Mouse (Mus musculus) CD8-positive naive resting alpha-beta T cell, adult 2 months (primary cell): ENCODE measurements around the gene Pim2.

Source experiments
- DNase-seq, 2 experiments: peaks; one replicate each; pipeline ENCODE4 v3.0.0; 2022; ENCODE audit warnings: low read depth in 2 of 2, low spot score in 2 of 2

Gene Pim2

DNA sequence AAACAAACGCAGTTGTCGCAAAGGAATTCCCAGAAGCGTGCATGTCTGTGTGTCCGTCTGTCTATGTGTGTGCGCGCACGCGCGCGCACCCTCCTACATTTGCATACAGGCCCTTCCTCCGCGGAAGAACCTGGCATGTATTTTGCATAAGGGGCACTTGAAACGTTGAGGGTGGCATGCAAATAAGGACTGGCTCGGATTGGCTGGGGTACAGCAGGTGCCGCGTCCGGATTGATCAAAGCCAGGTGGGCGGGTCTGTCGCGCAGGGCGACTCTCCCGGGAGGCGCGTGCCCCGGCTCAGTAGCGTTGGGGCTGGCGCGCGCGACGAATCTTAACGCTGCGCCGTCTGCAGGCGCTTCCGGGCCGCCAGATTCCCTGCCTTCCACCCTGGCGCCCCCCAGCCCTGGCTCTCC lies at the start of gene Pim2:
Gene Pim2, plus strand, starts transcription at position 256 of the 413 bp plus-strand sequence.
- DNase-seq: peak; percentile 81 to 82

GRCm38 (mm10) chrX:7837146-7837545 lies 40.9 kb upstream of the Pim2 start:
- DNase-seq: no peak

- DNase-seq: no peak
Observed at GRCm38 (mm10) chrX:7840842-7841162, 37.3 kb upstream of the Pim2 start.

GRCm38 (mm10) chrX:7841163-7842162 lies 36.6 kb upstream of the Pim2 start, which contains the start of gene Otud5:
Gene Otud5, plus strand, starts transcription at chrX:7841364.
- DNase-seq: peak; percentile 89 to 92

DNA sequence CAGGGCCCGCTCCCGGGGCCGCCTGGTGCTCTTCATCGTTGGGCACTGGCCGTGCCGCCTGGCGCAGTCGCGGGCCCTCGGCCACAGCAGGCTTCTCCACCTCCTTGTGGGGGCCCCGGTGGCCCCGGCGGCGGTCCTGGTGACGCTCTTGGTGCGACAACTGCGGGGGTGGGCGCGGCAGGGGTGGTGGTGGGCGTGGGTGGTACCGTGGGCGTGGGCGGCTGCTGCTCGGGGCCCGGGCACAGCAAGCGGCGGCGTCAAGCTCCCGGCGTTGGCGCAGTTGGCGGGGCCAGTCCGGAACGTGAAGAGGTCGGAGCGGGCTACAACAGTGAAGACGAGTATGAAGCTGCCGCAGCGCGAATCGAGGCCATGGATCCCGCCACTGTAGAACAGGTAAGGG lies 35.7 kb upstream of the Pim2 start:
- DNase-seq: peak in 1 of 2 experiments; percentile 24

DNA sequence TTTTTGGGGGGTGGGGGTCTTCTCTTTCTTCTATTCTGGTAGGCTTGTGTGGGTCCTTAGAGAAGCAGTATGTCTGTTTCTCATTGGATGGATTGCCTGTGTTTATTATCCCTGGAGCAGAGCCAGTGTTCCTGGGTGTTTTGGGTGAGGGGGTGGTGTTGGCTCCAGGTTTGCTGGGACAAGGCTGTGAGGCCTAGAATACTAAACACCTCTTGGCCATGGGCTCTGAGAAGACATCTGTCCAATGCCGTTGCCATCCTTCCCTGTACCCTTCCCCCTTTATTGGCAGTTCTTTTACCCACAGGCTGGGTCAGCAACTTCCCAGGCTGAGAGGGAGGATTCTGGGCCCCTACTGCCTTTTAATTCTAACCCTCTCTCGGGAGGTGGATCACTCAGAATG lies 30.2 kb upstream of the Pim2 start:
- DNase-seq: no peak

DNA sequence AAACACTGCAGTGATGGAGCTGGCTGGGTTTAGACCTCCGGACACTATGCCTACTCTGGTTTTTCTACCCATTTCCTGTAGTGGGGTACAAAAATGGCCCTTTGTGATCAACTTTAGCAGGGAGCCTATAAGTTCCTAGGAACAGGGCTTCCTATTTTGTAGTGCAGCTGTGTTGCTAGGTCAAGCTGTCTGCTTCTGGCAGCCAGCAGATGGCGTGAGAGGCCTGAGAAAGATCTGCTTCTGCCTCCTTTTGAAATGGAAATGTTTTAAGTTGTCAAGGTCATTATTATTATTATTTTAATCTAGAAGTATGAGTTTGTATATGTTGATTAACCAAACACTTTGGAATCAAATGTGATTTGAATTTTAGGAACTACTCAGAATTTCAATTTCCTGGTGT lies 23.5 kb upstream of the Pim2 start:
- peak in 1 of 2 experiments; percentile 46 for DNase-seq

DNA sequence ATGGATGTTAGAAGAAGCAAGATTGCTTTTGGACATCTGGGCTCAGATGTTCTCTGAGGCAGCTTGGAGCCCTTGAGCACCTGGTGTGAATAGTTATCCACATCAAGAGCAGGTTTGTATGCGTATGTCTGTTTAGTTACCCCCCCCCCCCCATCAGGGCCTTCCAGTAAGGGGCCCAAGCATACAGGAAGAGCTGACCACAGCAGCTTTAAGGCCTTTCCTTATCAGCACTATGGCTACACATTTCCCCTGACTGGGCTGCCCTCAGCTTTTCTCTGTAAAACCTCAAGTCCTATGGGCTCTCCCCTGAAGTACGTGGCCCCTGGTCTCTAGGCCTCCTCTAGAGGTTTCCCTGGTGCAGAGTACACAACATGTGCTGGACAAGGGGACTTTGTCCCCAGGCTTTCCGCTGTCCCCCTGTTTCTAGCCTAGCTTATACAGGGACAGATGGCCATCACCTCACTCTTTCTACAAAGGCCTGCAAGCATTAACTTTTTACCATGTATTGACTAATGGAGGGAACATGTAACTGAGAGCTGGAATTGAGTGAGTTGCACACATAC lies 18.8 kb upstream of the Pim2 start:
- DNase-seq: no peak

- DNase-seq: no peak
Observed at GRCm38 (mm10) chrX:7863181-7863580, 14.9 kb upstream of the Pim2 start.

DNA sequence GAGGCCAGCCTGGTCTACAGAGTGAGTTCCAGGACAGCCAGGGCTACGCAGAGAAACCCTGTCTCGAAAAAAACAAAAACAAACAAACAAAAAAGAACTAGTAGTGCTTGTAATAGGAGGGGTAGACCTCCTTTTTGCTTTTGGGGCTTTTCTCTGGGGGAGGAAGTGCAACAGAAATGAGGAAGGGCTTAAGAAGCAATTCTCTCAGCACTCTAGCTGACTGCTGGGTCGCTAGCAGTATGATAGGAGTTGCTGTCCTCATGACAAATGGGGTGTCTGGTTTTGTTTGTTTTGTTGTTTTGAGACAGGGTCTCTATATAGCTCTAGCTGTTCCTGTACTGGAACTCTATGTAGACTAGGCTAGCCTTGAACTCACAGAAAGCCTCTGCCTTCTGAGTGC lies 13.5 kb upstream of the Pim2 start:
- DNase-seq: no peak

DNA sequence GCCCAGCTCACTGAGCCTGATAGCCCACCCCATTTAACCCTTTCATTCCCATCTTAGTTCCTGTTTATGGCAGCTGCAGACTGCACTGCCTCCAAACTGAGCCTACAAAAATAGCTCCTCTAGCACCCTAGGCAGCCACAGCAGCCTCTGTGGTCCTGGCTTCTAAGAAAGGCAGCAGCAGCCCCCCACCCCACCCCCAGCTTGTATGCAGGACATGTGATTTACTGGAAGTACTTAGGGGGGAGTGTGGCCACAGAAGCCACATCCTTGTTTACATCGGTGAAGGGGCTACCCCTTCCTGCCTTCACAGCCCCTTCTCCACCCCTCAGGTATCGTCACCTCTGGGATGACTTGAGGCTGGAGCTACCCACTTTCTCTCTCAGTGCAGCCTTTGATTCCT lies 12.7 kb upstream of the Pim2 start:
- peak; percentile 62 to 73 for DNase-seq

- no peak for DNase-seq
Observed at GRCm38 (mm10) chrX:7865786-7866185, 12.3 kb upstream of the Pim2 start.

- DNase-seq: no peak
Observed at GRCm38 (mm10) chrX:7867141-7867540, 10.9 kb upstream of the Pim2 start.

DNA sequence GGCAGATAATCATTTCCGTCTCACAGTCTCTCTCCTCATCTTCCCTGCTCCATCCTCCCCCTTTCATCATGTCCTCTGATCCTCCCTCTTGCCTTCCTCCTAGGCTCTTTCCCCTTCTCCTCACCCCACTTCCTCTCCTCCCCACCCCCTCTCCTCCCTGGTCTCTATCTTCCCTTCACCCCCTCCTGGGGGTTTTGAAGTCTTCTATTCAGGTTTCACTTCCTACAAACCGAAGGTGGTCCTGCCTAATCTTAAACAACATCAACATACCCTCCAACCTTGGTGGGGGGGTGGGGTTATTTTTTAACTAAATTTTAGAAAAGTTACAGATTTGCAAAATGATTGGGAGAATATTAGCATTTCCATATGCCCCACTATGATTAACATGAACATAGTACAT lies 9.6 kb upstream of the Pim2 start:
- DNase-seq: no peak

DNA sequence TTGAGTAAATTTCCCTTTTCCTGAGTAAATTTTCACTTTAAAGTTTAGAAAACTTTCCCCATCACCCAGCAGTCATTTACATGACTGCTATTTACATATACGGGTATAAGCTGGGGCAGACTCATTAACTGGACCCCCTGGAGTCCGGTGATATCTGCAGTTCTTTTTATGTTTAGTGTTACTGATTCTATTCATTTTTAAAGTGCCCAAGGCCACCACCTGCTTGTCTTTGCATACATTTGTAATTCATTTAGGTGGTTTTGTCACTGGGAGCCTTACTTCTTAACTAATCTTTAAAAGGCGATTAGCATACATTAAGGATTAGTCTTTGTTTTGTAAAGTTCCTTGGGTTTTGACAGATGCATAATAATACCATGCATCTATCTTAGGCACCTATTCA lies 8.2 kb upstream of the Pim2 start:
- DNase-seq: no peak

- peak in 1 of 2 experiments; percentile 28 for DNase-seq
Observed at GRCm38 (mm10) chrX:7878495-7878894, 433 bp downstream of the Pim2 start.

DNA sequence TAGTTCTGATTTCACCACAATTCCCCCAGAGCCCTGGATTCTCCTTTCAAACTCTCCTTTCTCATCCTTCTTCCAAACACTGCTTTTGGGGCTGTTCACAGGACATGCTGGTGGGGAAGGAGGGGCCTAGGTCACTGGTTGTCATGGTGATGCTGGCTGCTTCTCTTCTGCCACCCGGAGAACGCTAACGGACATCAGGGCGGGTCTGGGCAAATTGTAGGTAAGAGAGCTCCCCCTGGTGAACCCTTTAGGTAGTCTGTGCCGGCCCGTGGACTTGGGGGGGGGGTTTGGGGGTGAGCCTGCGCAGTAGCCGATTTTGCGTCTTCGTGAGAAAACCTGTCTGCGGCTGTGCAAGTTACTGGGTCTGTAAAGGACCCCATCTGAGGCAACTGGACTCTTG lies 1.8 kb downstream of the Pim2 start:
- peak; percentile 57 to 68 for DNase-seq

- DNase-seq: peak in 1 of 2 experiments; percentile 50
Observed at GRCm38 (mm10) chrX:7883841-7884567, 5.9 kb downstream of the Pim2 start, which contains the start of gene Slc35a2. Gene Slc35a2, plus strand, starts transcription at chrX:7884028.

DNA sequence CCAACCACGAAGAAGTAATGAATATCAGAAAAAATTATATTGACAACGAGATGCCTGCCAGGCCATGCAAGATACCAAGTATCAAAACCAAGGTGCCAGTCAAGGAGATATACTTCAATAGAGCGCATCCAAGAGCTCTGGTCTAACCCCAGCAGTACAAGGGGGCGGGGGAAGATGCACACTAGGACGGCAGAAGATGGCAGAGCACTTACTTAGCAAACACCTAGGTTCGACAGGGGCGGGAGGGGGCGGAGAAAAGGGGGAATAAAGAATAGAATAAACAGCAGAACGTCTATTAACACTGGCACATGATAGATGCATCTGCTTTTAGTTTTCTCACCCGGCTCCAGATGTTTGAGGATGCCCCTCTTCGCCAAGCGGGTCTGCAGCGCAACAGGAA lies 20.1 kb downstream of the Pim2 start:
- no peak for DNase-seq

DNA sequence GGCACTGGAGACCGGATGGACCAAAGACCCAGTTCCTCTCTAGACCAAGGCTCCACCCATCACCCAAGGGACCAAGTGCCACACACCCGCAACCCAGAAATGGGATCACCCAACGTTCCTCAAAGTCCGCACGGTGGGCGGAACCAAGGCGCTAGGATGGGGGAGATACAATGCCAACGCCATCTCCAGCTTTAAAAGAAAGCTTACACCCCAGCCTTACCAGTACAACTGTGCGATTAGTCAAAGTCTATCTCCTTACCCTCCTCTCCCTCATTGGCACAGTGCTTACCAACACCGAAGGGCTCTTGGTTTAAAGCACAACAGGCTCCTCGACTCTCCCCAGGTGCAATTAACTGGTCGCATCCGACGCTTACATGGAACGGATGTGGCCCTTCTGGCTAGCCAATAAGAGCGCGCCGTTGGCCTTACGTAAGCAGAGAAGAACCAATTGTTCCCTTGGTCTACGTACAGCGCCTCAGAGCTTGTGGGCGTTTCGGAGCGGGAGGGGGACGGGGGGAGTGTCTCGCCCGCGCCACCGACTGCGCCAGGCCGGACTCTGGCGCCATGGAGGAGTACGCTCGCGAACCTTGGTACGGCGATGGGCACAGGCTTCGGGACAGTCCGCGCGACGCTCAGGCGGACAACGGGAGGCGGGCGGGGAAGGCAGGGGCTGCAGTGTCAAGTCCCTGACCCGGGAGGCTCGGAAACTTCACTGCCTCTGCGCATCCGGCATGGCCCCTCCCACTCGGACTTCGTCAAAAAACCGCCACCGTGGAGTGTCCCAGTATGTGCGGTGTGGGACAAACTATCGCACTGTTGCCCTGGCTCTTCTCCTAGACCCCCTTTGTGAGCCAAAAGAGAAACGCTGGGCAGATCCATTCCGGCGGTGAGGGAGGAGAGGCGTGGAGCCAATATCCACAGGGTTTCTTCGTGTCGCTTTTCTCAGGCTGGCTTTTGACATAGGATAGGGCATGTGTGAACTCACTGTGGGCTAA lies 21.1 kb downstream of the Pim2 start, which contains the start of the genes Pqbp1 and Timm17b:
Gene Pqbp1, minus strand, starts transcription at position 390 of the 995 bp plus-strand sequence.
Gene Timm17b, plus strand, starts transcription at position 478 of the 995 bp plus-strand sequence.
- DNase-seq: peak; percentile 69 to 74
